In genomic region chr2:168280729-168281581, GRCm38 (mm10) we compare ENCODE assay signal across 7 mouse cellular contexts. TPM values are rescaled to one million over a fixed set of nuclear protein-coding genes. Genes with fewer than 3 reads are reported as not detected.
DNase-seq lines count a peak whose midpoint lies in the region; ATAC-seq and TF ChIP-seq lines count a peak whose summit lies in the region.

No protein-coding gene starts in this region.

- H3K27ac ChIP-seq in ES-E14 (ENCODE audit: insufficient read depth, low read depth, low read length, poor library complexity, severe bottlenecking): no peak overlapping the region
- H3K27ac ChIP-seq in forebrain, embryonic 12.5 days: no peak overlapping the region
- no peak overlapping the region for H3K27ac ChIP-seq in hindbrain, postnatal 0 days
- no peak overlapping the region for H3K27ac ChIP-seq in liver, embryonic 12.5 days
- H3K27ac ChIP-seq in neural tube, embryonic 15.5 days (replicated peaks): no peak overlapping the region

- ATAC-seq in forebrain, embryonic 12.5 days (ENCODE audit: low FRiP score): peak; percentile 63
- ATAC-seq in hindbrain, postnatal 0 days: peak; percentile 42; the same call in 1 of the 2 replicates
- ATAC-seq in liver, embryonic 12.5 days: peak; percentile 30; the same call in 1 of the 2 replicates
- ATAC-seq in neural tube, embryonic 15.5 days (ENCODE audit: low FRiP score): peak; percentile 50

- H3K4me1 ChIP-seq in ES-E14 (ENCODE audit: control insufficient read depth in 2 of 2, insufficient read depth in 2 of 2, low read length in 2 of 2, poor library complexity in 1 of 2): peaks cover 0 to 14% of the 10 kb centered on the region in 2 experiments; a peak in 2 of 4 replicates
- H3K4me1 ChIP-seq in forebrain, embryonic 12.5 days: peaks cover 29% of the 10 kb centered on the region
- no peaks in the 10 kb centered on the region for H3K4me1 ChIP-seq in hindbrain, postnatal 0 days (ENCODE audit: insufficient read depth, low read length)
- peaks cover 10% of the 10 kb centered on the region; the same call in 1 of the 2 replicates for H3K4me1 ChIP-seq in liver, embryonic 12.5 days
- H3K4me1 ChIP-seq in neural tube, embryonic 15.5 days: peaks cover 16% of the 10 kb centered on the region

- H3K27me3 ChIP-seq in forebrain, embryonic 12.5 days: peaks cover 81% of the 10 kb centered on the region
- H3K27me3 ChIP-seq in hindbrain, postnatal 0 days (ENCODE audit: insufficient read depth, low read length): peaks cover 8% of the 10 kb centered on the region; the same call in 1 of the 2 replicates
- H3K27me3 ChIP-seq in liver, embryonic 12.5 days (replicated peaks): peaks cover 89% of the 10 kb centered on the region
- peaks cover 59% of the 10 kb centered on the region for H3K27me3 ChIP-seq in neural tube, embryonic 15.5 days (replicated peaks)

- H3K9ac ChIP-seq in ES-E14 (ENCODE audit: insufficient read depth, low read depth, low read length, poor library complexity, severe bottlenecking): peak overlapping the region; percentile 66
- H3K9ac ChIP-seq in forebrain, embryonic 12.5 days: peak overlapping the region; percentile 56
- H3K9ac ChIP-seq in hindbrain, postnatal 0 days (replicated peaks; ENCODE audit: low read length): 0 out of 2 replicates have a peak overlapping the region, but pooled peaks have one; percentile 37
- no peak overlapping the region for H3K9ac ChIP-seq in liver, embryonic 12.5 days
- H3K9ac ChIP-seq in neural tube, embryonic 15.5 days (replicated peaks): peak overlapping the region; percentile 0; the same call in 1 of the 2 replicates

- under 1% methylated on average over 58 of the region's 82 CpGs for WGBS in forebrain, embryonic 12.5 days
- WGBS in hindbrain, postnatal 0 days: 2% methylated on average over 65 of the region's 82 CpGs
- WGBS in liver, embryonic 12.5 days (ENCODE audit: insufficient replicate concordance): 3% methylated on average over 62 of the region's 82 CpGs
- WGBS in neural tube, embryonic 15.5 days: 1% methylated on average over 61 of the region's 82 CpGs

- peak overlapping the region; percentile 90 for H3K4me2 ChIP-seq in forebrain, embryonic 12.5 days
- H3K4me2 ChIP-seq in hindbrain, postnatal 0 days (ENCODE audit: low read depth, low read length): peak overlapping the region; percentile 61
- H3K4me2 ChIP-seq in liver, embryonic 12.5 days: peak overlapping the region; percentile 68
- peak overlapping the region; percentile 82 for H3K4me2 ChIP-seq in neural tube, embryonic 15.5 days

- H3K9me3 ChIP-seq in ES-E14 (ENCODE audit: control insufficient read depth, insufficient read depth, low read depth, low read length): no peaks in the 10 kb centered on the region
- peaks cover 6% of the 10 kb centered on the region for H3K9me3 ChIP-seq in forebrain, embryonic 12.5 days
- no peaks in the 10 kb centered on the region for H3K9me3 ChIP-seq in hindbrain, postnatal 0 days (ENCODE audit: low read length)
- peaks cover 5% of the 10 kb centered on the region; the same call in 1 of the 2 replicates for H3K9me3 ChIP-seq in liver, embryonic 12.5 days (replicated peaks)
- H3K9me3 ChIP-seq in neural tube, embryonic 15.5 days (replicated peaks): no peaks in the 10 kb centered on the region

- in situ Hi-C loops in ES-E14 (cut with MboI; ENCODE audit: low sequenced_read_pairs in 2 of 2, unreplicated experiment in 2 of 2): no loop called here

- peak overlapping the region; percentile 56 to 91 for H3K4me3 ChIP-seq in ES-E14 (ENCODE audit: insufficient read depth in 1 of 2, low read depth in 1 of 2, low read length in 2 of 2, poor library complexity in 1 of 2, severe bottlenecking in 1 of 2)
- H3K4me3 ChIP-seq in forebrain, embryonic 12.5 days (replicated peaks): peak overlapping the region; percentile 53
- H3K4me3 ChIP-seq in hindbrain, postnatal 0 days (ENCODE audit: low read length): peak overlapping the region; percentile 36
- peak overlapping the region; percentile 49 for H3K4me3 ChIP-seq in liver, embryonic 12.5 days
- H3K4me3 ChIP-seq in neural tube, embryonic 15.5 days (replicated peaks): peak overlapping the region; percentile 47

- H3K36me3 ChIP-seq in ES-E14 (ENCODE audit: control insufficient read depth, insufficient read depth, low read length, poor library complexity, severe bottlenecking): no peaks in the 10 kb centered on the region
- no peaks in the 10 kb centered on the region for H3K36me3 ChIP-seq in forebrain, embryonic 12.5 days (replicated peaks)
- no peaks in the 10 kb centered on the region for H3K36me3 ChIP-seq in hindbrain, postnatal 0 days (ENCODE audit: insufficient read depth, low read length)
- no peaks in the 10 kb centered on the region for H3K36me3 ChIP-seq in liver, embryonic 12.5 days
- H3K36me3 ChIP-seq in neural tube, embryonic 15.5 days: no peaks in the 10 kb centered on the region

- TF ChIP-seq CTCF in hindbrain, postnatal 0 days (IDR thresholded peaks at IDR 0.05; ENCODE audit: low read depth): no peak

- DNase-seq in ES-E14 (ENCODE audit: low read depth, low spot score) (no peak), R1 (ENCODE audit: low read depth, low spot score) (peak; percentile 72)
- DNase-seq in hindbrain, postnatal 0 days (ENCODE audit: low spot score): peak; percentile 38
- no peak for DNase-seq in spleen, postnatal 14 days (ENCODE audit: low spot score in 2 of 2)

TF ChIP-seq in ES-E14, 5 proteins besides CTCF, POLR2A, EP300 and RAD21:
- TF ChIP-seq CHD2 (IDR thresholded peaks at IDR 0.05; ENCODE audit: low read depth, low read length) (no peak), ZC3H11A (IDR thresholded peaks at IDR 0.05; ENCODE audit: borderline replicate concordance, low read depth, low read length) (no peak), ZNF384 (IDR thresholded peaks at IDR 0.05; ENCODE audit: low read depth, low read length) (no peak), MAFK (IDR thresholded peaks at IDR 0.05; ENCODE audit: insufficient read depth, low read depth, low read length) (no peak), HCFC1 (IDR thresholded peaks at IDR 0.05; ENCODE audit: borderline replicate concordance, insufficient read depth, low read length) (no peak)

RNA-seq across cellular contexts. Expression of gene Kcng1, which starts 0.6 kb away (rescaled TPM):
- total RNA-seq in ES-E14 (2012; rRNA removed): 1.3 and 1.9 TPM in 2 replicates
- 3.7 TPM in 2 replicates for polyA plus RNA-seq in forebrain, embryonic 12.5 days (2016; fragmentation: Nextera tagmentation; extraction: Ambion mirVana)
- total RNA-seq in hindbrain, postnatal 0 days (2014; rRNA removed): 0.32 and 0.89 TPM in 2 replicates
- polyA plus RNA-seq in hindbrain, postnatal 0 days (2015; fragmentation: Nextera tagmentation; extraction: Ambion mirVana): 1.1 TPM in 2 replicates
- 0.19 and 0.45 TPM in 2 replicates for polyA plus RNA-seq in liver, embryonic 12.5 days (2016; fragmentation: Nextera tagmentation; extraction: Ambion mirVana)
- 0.95 and 1.7 TPM in 2 replicates for polyA plus RNA-seq in neural tube, embryonic 15.5 days (2015; fragmentation: Nextera tagmentation; extraction: Ambion mirVana)

RNA-seq across cellular contexts. Expression of gene Mocs3, which starts 50.5 kb away (rescaled TPM):
- total RNA-seq in ES-E14 (2012; rRNA removed): 10.7 and 12.1 TPM in 2 replicates
- polyA plus RNA-seq in forebrain, embryonic 12.5 days (2016; fragmentation: Nextera tagmentation; extraction: Ambion mirVana): 9.4 and 9.6 TPM in 2 replicates
- 24.9 and 27.0 TPM in 2 replicates for total RNA-seq in hindbrain, postnatal 0 days (2014; rRNA removed)
- 7.8 and 8.2 TPM in 2 replicates for polyA plus RNA-seq in hindbrain, postnatal 0 days (2015; fragmentation: Nextera tagmentation; extraction: Ambion mirVana)
- polyA plus RNA-seq in liver, embryonic 12.5 days (2016; fragmentation: Nextera tagmentation; extraction: Ambion mirVana): 8.9 and 9.4 TPM in 2 replicates
- 8.6 and 9.7 TPM in 2 replicates for polyA plus RNA-seq in neural tube, embryonic 15.5 days (2015; fragmentation: Nextera tagmentation; extraction: Ambion mirVana)

RNA-seq across cellular contexts. Expression of gene Dpm1, which starts 50.6 kb away (rescaled TPM):
- 40.1 and 47.3 TPM in 2 replicates for total RNA-seq in ES-E14 (2012; rRNA removed)
- 79.3 and 88.0 TPM in 2 replicates for polyA plus RNA-seq in forebrain, embryonic 12.5 days (2016; fragmentation: Nextera tagmentation; extraction: Ambion mirVana)
- total RNA-seq in hindbrain, postnatal 0 days (2014; rRNA removed): 82.9 and 200 TPM in 2 replicates
- polyA plus RNA-seq in hindbrain, postnatal 0 days (2015; fragmentation: Nextera tagmentation; extraction: Ambion mirVana): 99.2 and 104 TPM in 2 replicates
- 94.0 and 104 TPM in 2 replicates for polyA plus RNA-seq in liver, embryonic 12.5 days (2016; fragmentation: Nextera tagmentation; extraction: Ambion mirVana)
- 63.9 and 74.7 TPM in 2 replicates for polyA plus RNA-seq in neural tube, embryonic 15.5 days (2015; fragmentation: Nextera tagmentation; extraction: Ambion mirVana)

RNA-seq across cellular contexts. Expression of gene Gm20716, which starts 50.8 kb away (rescaled TPM):
- 37.3 and 41.7 TPM in 2 replicates for total RNA-seq in ES-E14 (2012; rRNA removed)
- polyA plus RNA-seq in forebrain, embryonic 12.5 days (2016; fragmentation: Nextera tagmentation; extraction: Ambion mirVana): 24.6 and 25.7 TPM in 2 replicates
- total RNA-seq in hindbrain, postnatal 0 days (2014; rRNA removed): 11.7 and 15.7 TPM in 2 replicates
- polyA plus RNA-seq in hindbrain, postnatal 0 days (2015; fragmentation: Nextera tagmentation; extraction: Ambion mirVana): 14.3 and 14.4 TPM in 2 replicates
- polyA plus RNA-seq in liver, embryonic 12.5 days (2016; fragmentation: Nextera tagmentation; extraction: Ambion mirVana): 6.4 and 7.3 TPM in 2 replicates
- polyA plus RNA-seq in neural tube, embryonic 15.5 days (2015; fragmentation: Nextera tagmentation; extraction: Ambion mirVana): 17.6 and 20.7 TPM in 2 replicates

Comparison
In these comparisons a context has a peak if more than half of its experiments do, and no peak if none do; other contexts are left out.
1. DNase-seq: peak in R1 (single experiment) and hindbrain, postnatal 0 days (single experiment); none in ES-E14 (single experiment) and spleen, postnatal 14 days (0 of 2).
2. Peak in every context shown above with its lines, with median percentiles within 50 percentile points of each other: H3K4me3 ChIP-seq, ATAC-seq and H3K4me2 ChIP-seq.